Mouse (Mus musculus) midbrain, embryonic 10.5 days (tissue): Measurements from ENCODE around the gene Cdh26. TPM values are rescaled to one million over a fixed set of nuclear protein-coding genes. Genes with fewer than 3 reads are reported as not detected.

ENCODE experiments used
- DNase-seq: peaks from one replicate; pipeline ENCODE4 v3.0.0-alpha.2; 2017; ENCODE audit warnings: low spot score
- H3K27ac ChIP-seq: fragments of 300-500 bp; sonication (generic); replicated peaks from 2 replicates; pipeline ENCODE4 v1.5.1; 2016; ENCODE audit warnings: mild to moderate bottlenecking
- H3K27me3 ChIP-seq: fragments of 300-500 bp; sonication (generic); 2 replicates; pipeline ENCODE4 v1.6.1; 2016; ENCODE audit warnings: low read depth, mild to moderate bottlenecking; ENCODE audit not compliant: poor library complexity, severe bottlenecking
- H3K36me3 ChIP-seq: fragments of 300-500 bp; sonication (generic); 2 replicates; pipeline ENCODE4 v1.6.1; 2016; ENCODE audit warnings: mild to moderate bottlenecking, moderate library complexity
- H3K4me1 ChIP-seq: fragments of 300-500 bp; sonication (generic); 2 replicates; pipeline ENCODE4 v1.6.1; 2016
- H3K4me3 ChIP-seq: fragments of 300-500 bp; sonication (generic); 2 replicates; pipeline ENCODE4 v1.5.1; 2016; ENCODE audit warnings: mild to moderate bottlenecking, moderate library complexity
- H3K9me3 ChIP-seq: fragments of 300-500 bp; sonication (generic); replicated peaks from 2 replicates; pipeline ENCODE4 v1.6.1; 2016; ENCODE audit warnings: mild to moderate bottlenecking
- WGBS: fragments of 180-500 bp; shearing (Covaris S2); methylation state at CpG from one replicate; pipeline ENCODE4 v1.1.7; 2016; 5-methylcytosine and 5-hydroxymethylcytosine counted together
- polyA plus RNA-seq: library from polyadenylated mRNA; unstranded; fragments of >200 nt; fragmentation: Nextera tagmentation; extraction: Ambion mirVana; gene quantifications from 2 replicates; pipeline ENCODE4 v1.2.1, GENCODE M21; 2016

Gene Cdh26
- polyA plus RNA-seq, 1 experiment from 2014 or later = 0.04 TPM

DNA sequence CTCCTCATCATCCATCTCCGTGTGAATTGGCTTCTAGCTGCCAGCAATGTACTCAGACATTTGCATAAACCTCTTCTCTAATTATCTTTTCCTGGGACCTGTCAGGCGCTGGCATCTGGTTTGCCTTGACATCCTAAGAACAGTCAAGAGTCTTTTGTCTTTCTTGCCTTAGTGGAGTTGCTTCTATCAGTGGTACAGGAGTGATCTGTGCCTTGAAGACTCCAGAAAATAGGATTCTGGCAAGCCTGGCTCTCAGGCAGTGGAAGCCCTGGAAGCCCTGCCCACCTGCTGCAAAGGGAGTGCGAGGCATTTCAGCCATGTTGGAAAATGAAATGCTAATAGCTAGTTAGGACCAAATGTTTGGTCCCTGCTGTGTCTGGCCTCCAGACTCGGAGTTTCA is 92.0 kb downstream of the Cdh26 start:
- no peaks in the 10 kb centered on the region for H3K27me3 ChIP-seq
- no peaks in the 10 kb centered on the region for H3K4me1 ChIP-seq
- no peak for DNase-seq
- H3K36me3 ChIP-seq = no peaks in the 10 kb centered on the region
- 60% methylated on average over 4 of the region's 4 CpGs for WGBS
- H3K27ac ChIP-seq = no peak overlapping the region
- H3K4me3 ChIP-seq = no peak overlapping the region
- no peaks in the 10 kb centered on the region for H3K9me3 ChIP-seq

- Histone ChIP-seq H3K27me3 (no peaks in the 10 kb centered on the region), H3K36me3 (no peaks in the 10 kb centered on the region), H3K4me3 (no peak overlapping the region), H3K4me1 (no peaks in the 10 kb centered on the region), H3K27ac (no peak overlapping the region), H3K9me3 (no peaks in the 10 kb centered on the region)
- DNase-seq = no peak
- WGBS = 94% methylated on average over 1 of the region's 1 CpGs
These were observed 92.5 kb downstream of the Cdh26 start for GRCm38 (mm10) chr2:178522786-178523185.

- Histone ChIP-seq H3K4me1 (no peaks in the 10 kb centered on the region), H3K4me3 (no peak overlapping the region), H3K9me3 (no peaks in the 10 kb centered on the region), H3K36me3 (no peaks in the 10 kb centered on the region), H3K27me3 (no peaks in the 10 kb centered on the region), H3K27ac (no peak overlapping the region)
- no peak for DNase-seq
- WGBS = 85% methylated on average over 6 of the region's 6 CpGs
These were observed 96.4 kb downstream of the Cdh26 start for GRCm38 (mm10) chr2:178526776-178527175.

GRCm38 (mm10) chr2:178531226-178531625 is 100.9 kb downstream of the Cdh26 start:
- Histone ChIP-seq H3K27me3 (no peaks in the 10 kb centered on the region), H3K4me3 (no peak overlapping the region), H3K27ac (no peak overlapping the region), H3K4me1 (no peaks in the 10 kb centered on the region), H3K36me3 (no peaks in the 10 kb centered on the region), H3K9me3 (no peaks in the 10 kb centered on the region)
- no peak for DNase-seq
- 79% methylated on average over 5 of the region's 5 CpGs for WGBS

- no peak overlapping the region for H3K4me3 ChIP-seq
- H3K4me1 ChIP-seq = no peaks in the 10 kb centered on the region
- H3K9me3 ChIP-seq = no peaks in the 10 kb centered on the region
- no peak for DNase-seq
- H3K27me3 ChIP-seq = no peaks in the 10 kb centered on the region
- H3K36me3 ChIP-seq = no peaks in the 10 kb centered on the region
- WGBS = 85% methylated on average over 4 of the region's 4 CpGs
- no peak overlapping the region for H3K27ac ChIP-seq
These were observed 106.2 kb downstream of the Cdh26 start for GRCm38 (mm10) chr2:178536574-178536973.

Other genes starting within 250 kb of the Cdh26 start
- gene Sycp2, start 22.8 kb upstream of the Cdh26 start, polyA plus RNA-seq = 0.02 and 0.04 TPM in 2 replicates
- gene Ppp1r3d, start 16.1 kb upstream of the Cdh26 start, polyA plus RNA-seq = 0.56 and 0.70 TPM in 2 replicates
- gene Fam217b, start 16.0 kb upstream of the Cdh26 start, polyA plus RNA-seq = 1.1 and 1.6 TPM in 2 replicates